8 mouse cellular contexts compared by ENCODE assay signal in the genomic region with DNA sequence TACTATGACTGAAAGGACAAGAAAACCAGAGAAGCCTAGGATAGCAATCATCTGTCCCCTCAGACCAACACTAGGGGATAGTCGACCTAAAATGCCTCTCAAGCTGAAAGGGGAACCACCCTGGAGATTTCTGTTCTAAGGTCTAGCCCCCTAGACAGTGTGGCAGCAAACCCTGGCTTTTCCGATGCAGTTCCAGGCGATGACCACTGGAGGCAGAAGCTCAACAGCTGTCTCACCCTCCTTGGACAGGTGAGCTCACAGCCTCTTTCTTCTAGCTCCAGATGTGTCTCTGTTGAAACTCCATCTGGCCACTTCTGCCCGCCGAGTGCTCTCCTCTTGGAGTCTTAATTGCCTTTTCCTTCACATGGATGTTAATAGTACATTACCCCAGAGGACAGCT.
DNase-seq lines count a peak whose midpoint lies in the region; ATAC-seq and TF ChIP-seq lines count a peak whose summit lies in the region.
"Had no signal": no experiment of that assay in that cellular context is flagged by ENCODE, and none has a peak within 500 bp of the region (broad histone marks: within the 10 kb centered on the region; RNA-seq: fewer than 3 reads in every experiment).

No protein-coding gene starts in this region.

- no peaks in the 10 kb centered on the region for H3K79me2 ChIP-seq in liver, adult 2 months (ENCODE audit: control insufficient read depth, insufficient read depth, low read length)

- no peak overlapping the region for H3K27ac ChIP-seq in liver, adult 2 months (replicated peaks; ENCODE audit: insufficient read depth, low read depth, low read length)
- no peak overlapping the region for H3K27ac ChIP-seq in liver, embryonic 11.5 days (ENCODE audit: low read depth, low read length)
- no peak overlapping the region for H3K27ac ChIP-seq in hindbrain, postnatal 0 days
- H3K27ac ChIP-seq: heart, embryonic 13.5 days had no signal

- no peak for ATAC-seq in liver, embryonic 11.5 days (replicated peaks; ENCODE audit: low FRiP score)
- peak; percentile 70 for ATAC-seq in hindbrain, postnatal 0 days
- peak; percentile 62 for ATAC-seq in megakaryocyte, adult 5-6 weeks (ENCODE audit: poor library complexity, severe bottlenecking)

- no peak overlapping the region for H3K9ac ChIP-seq in liver, adult 2 months (ENCODE audit: low read depth, low read length)
- no peak overlapping the region for H3K9ac ChIP-seq in liver, embryonic 11.5 days (ENCODE audit: low read depth, low read length)
- H3K9ac ChIP-seq in hindbrain, postnatal 0 days (replicated peaks; ENCODE audit: low read length), result no peak overlapping the region
- H3K9ac ChIP-seq: heart, embryonic 13.5 days had no signal

- peak; percentile 36 for DNase-seq in liver, adult 2 months (ENCODE audit: extremely low read depth, low read depth, low spot score)
- DNase-seq in liver, embryonic 11.5 days (ENCODE audit: low spot score), result no peak
- peak; percentile 46 for DNase-seq in R1 (ENCODE audit: low read depth, low spot score)
- peak; percentile 32 for DNase-seq in cerebellum, adult 9-11 months
- DNase-seq in hindbrain, postnatal 0 days (ENCODE audit: low spot score), result peak; percentile 68
- peak; percentile 60 for DNase-seq in thymus, postnatal 0 days (ENCODE audit: low spot score)

- peak; percentile 92 for TF ChIP-seq CTCF in liver, adult 2 months (IDR thresholded peaks at IDR 0.05; ENCODE audit: low read depth, low read length)
- peak; percentile 80 for TF ChIP-seq CTCF in hindbrain, postnatal 0 days (IDR thresholded peaks at IDR 0.05; ENCODE audit: low read depth)

- no peak overlapping the region for H3K4me2 ChIP-seq in liver, embryonic 11.5 days
- H3K4me2 ChIP-seq in hindbrain, postnatal 0 days (ENCODE audit: low read depth, low read length), result no peak overlapping the region
- H3K4me2 ChIP-seq: heart, embryonic 13.5 days had no signal

- H3K36me3 ChIP-seq in liver, adult 2 months (ENCODE audit: control insufficient read depth, insufficient read depth, low read length), result peaks cover 2% of the 10 kb centered on the region; the same call in 1 of the 2 replicates
- H3K36me3 ChIP-seq in liver, embryonic 11.5 days (ENCODE audit: control insufficient read depth, insufficient read depth, low read length), result no peaks in the 10 kb centered on the region
- peaks cover 28% of the 10 kb centered on the region; the same call in 1 of the 2 replicates for H3K36me3 ChIP-seq in hindbrain, postnatal 0 days (ENCODE audit: insufficient read depth, low read length)

- peaks cover 8% of the 10 kb centered on the region for H3K4me1 ChIP-seq in liver, adult 2 months (ENCODE audit: control insufficient read depth, insufficient read depth, low read length)
- H3K4me1 ChIP-seq in liver, embryonic 11.5 days (replicated peaks; ENCODE audit: control insufficient read depth, insufficient read depth, low read length), result no peaks in the 10 kb centered on the region
- no peaks in the 10 kb centered on the region for H3K4me1 ChIP-seq in hindbrain, postnatal 0 days (ENCODE audit: insufficient read depth, low read length)

- no peak overlapping the region for H3K4me3 ChIP-seq in liver, adult 2 months (ENCODE audit: insufficient read depth, low read depth, low read length)
- no peak overlapping the region for H3K4me3 ChIP-seq in liver, embryonic 11.5 days (ENCODE audit: low read depth, low read length)
- H3K4me3 ChIP-seq in hindbrain, postnatal 0 days (ENCODE audit: low read length), result no peak overlapping the region
- H3K4me3 ChIP-seq: heart, embryonic 13.5 days had no signal

- no peaks in the 10 kb centered on the region for H3K27me3 ChIP-seq in liver, adult 2 months (ENCODE audit: control insufficient read depth, insufficient read depth, low read length)
- no peaks in the 10 kb centered on the region for H3K27me3 ChIP-seq in liver, embryonic 11.5 days (replicated peaks; ENCODE audit: control insufficient read depth, insufficient read depth, low read length)
- H3K27me3 ChIP-seq in hindbrain, postnatal 0 days (ENCODE audit: insufficient read depth, low read length), result no peaks in the 10 kb centered on the region
- H3K27me3 ChIP-seq: heart, embryonic 13.5 days had no signal

- TF ChIP-seq POLR2A in liver, adult 2 months (IDR thresholded peaks at IDR 0.05; ENCODE audit: extremely low read depth, insufficient read depth, low read length), result no peak

- 29% methylated on average over 5 of the region's 5 CpGs for WGBS in liver, adult 2 months
- 37% methylated on average over 5 of the region's 5 CpGs for WGBS in liver, embryonic 11.5 days
- 54% methylated on average over 5 of the region's 5 CpGs for WGBS in hindbrain, postnatal 0 days

- H3K9me3 ChIP-seq in liver, embryonic 11.5 days (ENCODE audit: control insufficient read depth, low read length), result no peaks in the 10 kb centered on the region
- H3K9me3 ChIP-seq in hindbrain, postnatal 0 days (ENCODE audit: low read length), result no peaks in the 10 kb centered on the region
- H3K9me3 ChIP-seq: heart, embryonic 13.5 days had no signal
